Mouse (Mus musculus) ovary, postnatal 10 days (tissue): ENCODE data around the gene BC107364.
"Not testable (repeated sequence)": the region's sequence is repeated elsewhere in the genome, so short reads cannot be mapped to it uniquely, and the experiment has no call there.

ENCODE experiments used
- DNase-seq: peaks from one replicate; pipeline ENCODE4 v3.0.0; 2022; ENCODE audit warnings: low spot score

BC107364 gene

DNA sequence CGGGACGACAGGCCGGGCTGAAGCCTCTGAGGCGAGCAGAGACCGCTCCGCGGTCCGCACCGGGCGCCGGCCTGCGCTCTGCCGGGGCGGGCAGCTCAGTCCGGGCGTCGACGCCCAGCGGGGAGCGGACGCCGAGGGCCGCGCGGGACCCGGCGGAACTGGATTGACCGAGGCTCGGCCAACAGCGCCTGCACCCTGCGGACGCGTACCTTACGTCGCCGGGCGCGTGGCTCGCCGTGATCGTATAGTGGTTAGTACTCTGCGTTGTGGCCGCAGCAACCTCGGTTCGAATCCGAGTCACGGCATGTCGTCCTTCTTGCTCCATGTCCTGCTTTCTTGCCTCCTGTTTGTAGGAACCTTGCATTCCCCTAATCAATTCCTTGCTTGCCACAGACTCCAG is at the start of gene BC107364:
TSS of gene BC107364 (minus strand) at position 45 of the 400 bp plus-strand sequence.
- DNase-seq = not testable (repeated sequence)

DNA sequence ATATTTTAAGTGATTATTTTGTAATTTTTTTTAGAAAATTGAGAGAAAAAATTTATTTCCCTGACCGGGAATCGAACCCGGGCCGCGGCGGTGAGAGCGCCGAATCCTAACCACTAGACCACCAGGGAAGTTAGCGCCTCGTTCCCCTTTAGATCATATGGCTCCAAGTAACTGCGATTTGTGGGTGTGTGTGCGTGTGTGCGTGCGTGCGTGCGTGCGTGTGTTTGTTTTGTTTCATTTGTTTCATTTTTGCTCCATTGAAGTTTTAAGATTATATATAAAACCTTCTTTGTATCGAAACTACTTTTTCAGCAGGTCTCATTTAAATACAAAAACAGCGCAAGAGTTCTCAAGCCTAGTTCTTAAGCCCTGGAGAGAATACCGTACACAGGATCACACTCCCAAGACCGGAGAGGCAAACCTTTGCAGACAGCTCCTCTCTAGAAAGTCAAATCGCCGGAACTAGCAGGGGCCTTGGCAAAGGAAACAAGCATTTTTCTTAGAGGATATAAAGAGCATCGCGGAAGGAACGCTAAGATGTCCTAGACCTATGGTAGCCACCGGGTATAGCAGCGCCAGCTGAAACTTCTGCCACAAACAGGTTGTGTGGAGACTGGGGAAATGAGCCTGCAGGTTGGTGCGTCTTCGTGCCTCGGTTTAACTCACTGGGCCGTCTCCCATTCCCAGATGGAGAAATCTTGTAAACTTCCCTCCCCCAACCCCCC is 49.4 kb upstream of the BC107364 start:
- peak; percentile 91 for DNase-seq

GRCm38 (mm10) chr3:96500691-96501265 is 48.7 kb upstream of the BC107364 start:
- peak; percentile 81 for DNase-seq

DNA sequence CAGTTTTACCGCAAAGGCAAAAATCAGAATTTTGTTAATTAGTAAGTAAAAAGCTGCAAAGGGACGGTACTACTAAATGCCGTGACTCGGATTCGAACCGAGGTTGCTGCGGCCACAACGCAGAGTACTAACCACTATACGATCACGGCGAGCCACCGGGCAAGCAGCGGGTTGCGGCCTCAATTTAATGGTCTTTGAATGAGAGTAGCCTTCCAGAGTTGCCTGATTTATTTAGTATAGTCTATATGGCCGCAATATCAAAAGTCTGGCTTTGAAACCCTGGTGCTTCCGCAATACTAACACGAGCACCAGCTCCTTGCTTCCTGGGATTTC is 48.1 kb upstream of the BC107364 start:
- DNase-seq = peak; percentile 85

GRCm38 (mm10) chr3:96499481-96500288 is 47.6 kb upstream of the BC107364 start:
- peak; percentile 63 for DNase-seq

GRCm38 (mm10) chr3:96498476-96499245 is 46.6 kb upstream of the BC107364 start:
- no peak for DNase-seq

DNA sequence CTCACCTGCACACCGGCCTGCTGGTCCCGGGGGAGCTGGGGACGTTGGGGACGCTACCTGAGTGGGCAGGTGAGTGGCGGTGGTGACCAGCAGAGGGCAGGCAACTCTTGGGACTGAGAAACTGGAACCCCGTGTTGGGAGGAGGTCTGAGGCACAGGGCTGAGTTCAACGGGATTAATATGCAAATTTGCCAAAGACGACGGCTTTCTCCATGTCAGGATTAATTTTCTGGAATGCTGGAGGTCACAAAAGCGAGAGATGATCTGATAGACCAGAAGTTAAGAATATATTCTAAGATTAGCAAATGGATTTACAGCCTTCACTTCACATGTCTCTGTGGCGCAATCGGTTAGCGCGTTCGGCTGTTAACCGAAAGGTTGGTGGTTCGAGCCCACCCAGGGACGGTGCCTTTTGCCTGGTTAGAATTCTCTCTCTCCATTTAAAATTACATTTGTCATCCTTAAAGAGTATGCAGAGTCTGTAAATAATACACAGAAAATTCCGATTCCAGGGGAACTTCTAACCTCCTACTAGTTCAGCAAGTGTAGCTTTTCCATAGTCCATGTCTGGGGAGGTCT is 45.4 kb upstream of the BC107364 start:
- DNase-seq = peak; percentile 56

DNA sequence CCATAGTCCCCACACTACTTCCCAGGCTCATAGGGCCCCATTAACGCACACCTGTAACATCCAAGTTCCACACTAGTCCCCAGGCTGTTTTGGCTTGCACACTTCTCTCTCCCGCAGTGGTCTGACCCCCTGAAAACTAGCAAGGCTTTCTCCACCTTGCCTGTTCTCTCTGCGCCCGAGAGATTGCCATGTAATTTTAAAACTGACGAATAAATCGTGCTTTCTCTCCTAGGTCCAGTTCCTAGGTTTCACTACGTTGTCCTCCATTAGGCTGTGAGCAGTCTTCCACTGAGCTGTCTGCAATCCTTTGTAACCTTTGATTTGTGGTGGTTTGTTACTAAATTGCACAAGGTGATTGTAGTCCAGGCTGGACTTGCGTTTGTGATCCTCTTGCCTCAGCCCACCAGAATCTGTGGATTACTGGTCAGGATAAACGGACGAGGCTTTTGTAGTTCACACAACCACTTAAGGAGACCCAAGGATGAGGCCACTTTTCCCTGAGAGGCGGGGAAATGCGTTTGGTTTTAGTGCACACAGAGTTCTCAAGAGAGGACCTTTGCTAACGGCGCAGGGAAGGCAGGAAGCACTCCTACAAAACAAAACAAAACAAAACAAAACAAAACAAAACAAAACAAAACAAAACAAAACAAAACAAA is 44.6 kb upstream of the BC107364 start:
- not testable (repeated sequence) for DNase-seq

DNA sequence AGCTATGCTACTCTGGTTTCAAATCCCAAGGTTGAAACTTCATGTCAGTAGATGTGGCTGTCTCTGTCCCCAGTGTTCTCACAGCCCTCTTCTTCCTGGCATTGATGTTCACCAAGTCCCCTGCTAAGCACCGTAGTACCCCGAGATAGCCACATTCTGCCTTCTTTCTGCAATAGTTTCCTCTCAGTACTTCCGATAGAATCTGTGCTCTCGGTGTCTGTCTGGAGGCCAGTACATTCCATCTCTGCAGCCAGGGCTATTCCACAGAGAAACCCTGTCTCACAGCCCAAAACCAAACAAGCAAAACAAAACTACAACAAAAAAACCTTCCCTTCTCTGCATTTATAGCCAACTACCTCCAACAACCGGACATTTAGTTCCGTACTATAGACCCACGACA is 44.1 kb upstream of the BC107364 start:
- DNase-seq = no peak

DNA sequence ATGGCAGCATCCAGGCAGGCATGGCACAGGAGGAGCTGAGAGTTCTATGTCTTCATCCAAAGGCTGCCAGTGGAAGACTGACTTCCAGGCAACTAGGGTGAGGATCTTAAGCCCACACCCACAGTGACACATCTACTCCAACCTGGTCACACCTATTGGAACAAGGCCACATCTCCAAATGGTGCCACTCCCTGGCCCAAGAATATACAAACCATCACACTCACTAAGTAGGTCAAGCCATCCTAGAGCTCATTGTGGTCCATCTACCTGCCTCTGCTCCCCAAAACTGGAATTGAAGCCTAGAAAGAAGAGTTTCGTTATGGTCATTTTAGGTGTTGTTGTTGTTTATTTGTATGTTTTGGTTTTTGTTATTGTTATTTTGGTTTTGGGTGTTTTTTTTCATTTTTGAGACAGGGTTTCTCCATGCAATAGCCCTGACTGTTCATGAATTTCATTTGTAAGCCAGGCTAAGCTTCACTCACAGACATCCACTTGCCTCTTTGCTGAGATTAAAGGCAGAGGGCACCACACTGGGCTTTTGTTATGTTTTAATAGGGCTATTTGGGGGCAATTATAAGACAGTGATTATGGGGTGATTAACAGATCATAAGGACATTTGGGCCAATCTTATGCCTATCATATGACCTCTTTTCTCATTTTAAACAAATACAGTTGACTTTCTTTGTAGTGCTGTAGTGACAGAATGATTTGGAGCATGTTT is 43.5 kb upstream of the BC107364 start:
- DNase-seq = no peak

DNA sequence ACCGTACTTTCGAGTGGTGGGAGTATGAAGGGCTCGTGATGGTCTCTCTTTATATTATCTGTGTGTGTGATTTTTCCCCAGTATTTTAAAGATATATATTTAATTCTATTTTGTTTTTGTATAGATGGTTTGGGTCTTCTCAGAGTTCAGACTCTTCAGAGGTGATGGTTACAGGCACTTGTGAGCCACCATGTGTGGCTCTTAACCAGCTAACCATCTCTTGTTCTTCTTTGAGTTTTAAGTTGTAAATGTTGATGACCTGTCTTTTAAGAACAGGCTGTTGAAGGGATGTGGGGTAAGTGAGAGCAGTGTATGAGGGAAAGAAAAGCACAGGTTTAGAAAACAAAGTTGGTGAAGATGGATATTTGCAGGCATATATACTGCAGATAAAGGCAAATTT is 42.8 kb upstream of the BC107364 start:
- DNase-seq = no peak

- DNase-seq = not testable (repeated sequence)
These were observed 42.4 kb upstream of the BC107364 start for GRCm38 (mm10) chr3:96494456-96494855.

- DNase-seq = not testable (repeated sequence)
These were observed 37.5 kb upstream of the BC107364 start for GRCm38 (mm10) chr3:96489636-96490035.

- not testable (repeated sequence) for DNase-seq
These were observed 37.0 kb upstream of the BC107364 start for GRCm38 (mm10) chr3:96488907-96489629.

DNA sequence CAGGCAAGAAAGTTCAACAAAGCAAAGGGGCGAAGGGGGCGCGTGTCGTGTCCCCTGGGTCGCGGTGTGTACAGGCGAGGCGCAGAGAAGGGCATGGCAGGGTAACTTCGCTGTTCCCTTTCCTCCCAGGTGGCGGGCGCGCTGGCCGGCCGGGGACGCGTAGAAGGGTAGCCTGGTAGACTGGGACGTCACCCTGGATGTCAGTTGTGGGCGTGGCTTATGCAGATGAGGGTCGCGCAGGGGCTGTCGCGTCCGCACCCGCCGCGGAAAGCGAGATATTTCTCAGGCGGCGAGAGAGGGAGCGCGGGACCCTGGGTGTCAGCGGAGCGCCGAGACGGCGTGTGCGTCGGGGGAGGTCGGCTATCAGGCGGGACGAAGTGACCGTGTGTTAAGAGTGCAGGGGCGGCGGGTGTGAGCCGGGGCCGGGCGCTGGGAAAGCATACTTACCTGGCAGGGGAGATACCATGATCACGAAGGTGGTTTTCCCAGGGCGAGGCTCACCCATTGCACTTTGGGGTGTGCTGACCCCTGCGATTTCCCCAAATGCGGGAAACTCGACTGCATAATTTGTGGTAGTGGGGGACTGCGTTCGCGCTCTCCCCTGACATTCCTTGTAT is 36.3 kb upstream of the BC107364 start:
- DNase-seq = not testable (repeated sequence)

GRCm38 (mm10) chr3:96487596-96488289 is 35.6 kb upstream of the BC107364 start:
- DNase-seq = no peak

- DNase-seq = not testable (repeated sequence)
These were observed 34.9 kb upstream of the BC107364 start for GRCm38 (mm10) chr3:96486828-96487559.
